Mouse (Mus musculus) midbrain, embryonic 14.5 days (tissue): Measurements from ENCODE around the gene Ifnlr1. TPM values are rescaled to one million over a fixed set of nuclear protein-coding genes. Genes with fewer than 3 reads are reported as not detected.

Source experiments
- ATAC-seq: fragments of 200-750 bp; cut with Nextera tagmentation; 2 replicates; pipeline ENCODE4 v1.8.0; 2017; ENCODE audit warnings: moderate number of reproducible peaks, moderate library complexity; ENCODE audit not compliant: low FRiP score, low TSS enrichment
- DNase-seq: peaks from one replicate; pipeline ENCODE4 v3.0.0-alpha.2; 2015
- H3K27ac ChIP-seq: fragments of 300-500 bp; sonication (generic); replicated peaks from 2 replicates; pipeline ENCODE4 v1.5.1; 2014; ENCODE audit warnings: mild to moderate bottlenecking, low read depth, low read length, moderate library complexity
- H3K27me3 ChIP-seq: fragments of 300-500 bp; sonication (generic); 2 replicates; pipeline ENCODE4 v1.6.1; 2014; ENCODE audit warnings: low read length, control low read depth, mixed read lengths; ENCODE audit not compliant: control insufficient read depth, insufficient read depth
- H3K36me3 ChIP-seq: fragments of 300-500 bp; sonication (generic); 2 replicates; pipeline ENCODE4 v1.6.1; 2014; ENCODE audit warnings: low read length, control low read depth; ENCODE audit not compliant: control insufficient read depth, insufficient read depth
- H3K4me1 ChIP-seq: fragments of 300-500 bp; sonication (generic); 2 replicates; pipeline ENCODE4 v1.6.1; 2014; ENCODE audit warnings: mild to moderate bottlenecking, antibody characterized with exemption, low read length, control low read depth; ENCODE audit not compliant: control insufficient read depth, insufficient read depth
- H3K4me2 ChIP-seq: fragments of 300-500 bp; sonication (generic); 2 replicates; pipeline ENCODE4 v1.6.1; 2014; ENCODE audit warnings: mild to moderate bottlenecking, low read length, moderate library complexity
- H3K4me3 ChIP-seq: fragments of 300-500 bp; sonication (generic); replicated peaks from 2 replicates; pipeline ENCODE4 v1.5.1; 2014; ENCODE audit warnings: low read depth, low read length
- H3K9ac ChIP-seq: fragments of 300-500 bp; sonication (generic); replicated peaks from 2 replicates; pipeline ENCODE4 v1.6.1; 2014; ENCODE audit warnings: mild to moderate bottlenecking, low read length, moderate library complexity
- H3K9me3 ChIP-seq: fragments of 300-500 bp; sonication (generic); 2 replicates; pipeline ENCODE4 v1.6.1; 2016; ENCODE audit warnings: low read length, control low read depth, mixed read lengths; ENCODE audit not compliant: control insufficient read depth
- WGBS: fragments of 180-500 bp; shearing (Covaris S2); extraction: QIAGEN DNeasy Blood & Tissue Kit; methylation state at CpG from one replicate; pipeline ENCODE4 v1.1.7; 2014; 5-methylcytosine and 5-hydroxymethylcytosine counted together
- polyA plus RNA-seq: library from polyadenylated mRNA; unstranded; fragments of >200 nt; fragmentation: Nextera tagmentation; extraction: Ambion mirVana; gene quantifications from 2 replicates; pipeline ENCODE4 v1.2.1, GENCODE M21; 2014

Ifnlr1 gene
- polyA plus RNA-seq, 1 experiment from 2014 or later, result 0.13 TPM

- H3K4me1 ChIP-seq, result peaks cover 6% of the 10 kb centered on the region; the same call in 1 of the 2 replicates
- no peaks in the 10 kb centered on the region for H3K9me3 ChIP-seq
- H3K9ac ChIP-seq, result no peak overlapping the region
- H3K4me2 ChIP-seq, result no peak overlapping the region
- DNase-seq (no peak), ATAC-seq (no peak)
- 91% methylated on average over 12 of the region's 12 CpGs for WGBS
- H3K27ac ChIP-seq, result no peak overlapping the region
- no peak overlapping the region for H3K4me3 ChIP-seq
- H3K27me3 ChIP-seq, result no peaks in the 10 kb centered on the region
- H3K36me3 ChIP-seq, result no peaks in the 10 kb centered on the region
Measured at GRCm38 (mm10) chr4:135658899-135659298, 27.2 kb upstream of the Ifnlr1 start.

GRCm38 (mm10) chr4:135661082-135661809 lies 24.8 kb upstream of the Ifnlr1 start:
- H3K27me3 ChIP-seq, result no peaks in the 10 kb centered on the region
- H3K9me3 ChIP-seq, result no peaks in the 10 kb centered on the region
- no peak overlapping the region for H3K4me2 ChIP-seq
- 67% methylated on average over 6 of the region's 6 CpGs for WGBS
- H3K36me3 ChIP-seq, result no peaks in the 10 kb centered on the region
- H3K27ac ChIP-seq, result no peak overlapping the region
- no peak overlapping the region for H3K4me3 ChIP-seq
- H3K4me1 ChIP-seq, result no peaks in the 10 kb centered on the region
- DNase-seq (no peak), ATAC-seq (no peak)
- no peak overlapping the region for H3K9ac ChIP-seq

DNA sequence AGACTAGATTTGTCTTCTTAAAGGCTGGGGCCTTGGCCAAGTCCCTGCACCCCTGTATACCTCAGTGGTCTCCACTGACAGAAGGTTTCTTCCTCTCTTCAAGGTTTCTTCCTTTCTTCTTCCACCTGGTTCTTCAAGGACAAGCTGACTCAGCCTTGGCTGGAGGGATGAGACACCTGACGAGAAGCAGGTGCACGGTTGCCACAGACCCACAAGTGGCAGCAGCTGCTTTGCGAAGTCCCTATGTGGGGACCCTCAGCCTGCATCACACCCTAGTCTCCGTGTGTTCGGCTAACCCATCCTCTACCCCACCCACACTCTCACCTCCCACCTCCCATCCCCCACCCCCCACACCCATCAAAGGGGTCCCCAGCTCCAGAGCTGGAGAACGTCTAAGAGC lies 24.1 kb upstream of the Ifnlr1 start:
- DNase-seq (no peak), ATAC-seq (no peak)
- no peaks in the 10 kb centered on the region for H3K4me1 ChIP-seq
- no peaks in the 10 kb centered on the region for H3K36me3 ChIP-seq
- no peaks in the 10 kb centered on the region for H3K27me3 ChIP-seq
- H3K4me2 ChIP-seq, result no peak overlapping the region
- 92% methylated on average over 6 of the region's 6 CpGs for WGBS
- no peak overlapping the region for H3K27ac ChIP-seq
- H3K9ac ChIP-seq, result no peak overlapping the region
- H3K9me3 ChIP-seq, result no peaks in the 10 kb centered on the region
- no peak overlapping the region for H3K4me3 ChIP-seq

DNA sequence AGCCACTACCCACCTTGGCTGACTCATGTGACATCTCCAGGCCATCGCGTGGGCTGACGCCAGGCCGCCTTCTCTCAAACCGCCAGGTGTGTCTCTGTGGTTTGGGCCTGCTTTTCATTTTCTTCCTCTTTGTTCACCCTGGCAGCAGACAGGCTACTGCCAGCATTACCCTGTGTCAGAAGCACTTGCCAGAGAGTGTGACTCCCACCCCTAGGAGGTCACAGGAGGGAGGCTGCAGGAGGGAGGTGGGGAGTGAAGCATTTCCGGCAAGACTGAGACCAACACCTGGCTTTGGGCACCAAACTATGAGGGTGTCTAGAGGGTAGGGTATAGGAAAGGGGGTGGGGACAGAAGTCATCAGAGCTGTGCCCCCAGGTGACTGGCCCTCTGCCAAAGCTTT lies 21.4 kb upstream of the Ifnlr1 start:
- 82% methylated on average over 6 of the region's 6 CpGs for WGBS
- H3K9ac ChIP-seq, result no peak overlapping the region
- H3K9me3 ChIP-seq, result no peaks in the 10 kb centered on the region

GRCm38 (mm10) chr4:135666192-135666975 lies 19.7 kb upstream of the Ifnlr1 start:
- H3K9me3 ChIP-seq, result no peaks in the 10 kb centered on the region
- H3K36me3 ChIP-seq, result no peaks in the 10 kb centered on the region
- no peak overlapping the region for H3K9ac ChIP-seq
- H3K4me2 ChIP-seq, result no peak overlapping the region
- H3K4me1 ChIP-seq, result no peaks in the 10 kb centered on the region
- ATAC-seq (no peak), DNase-seq (peak; percentile 58)
- no peaks in the 10 kb centered on the region for H3K27me3 ChIP-seq
- H3K4me3 ChIP-seq, result no peak overlapping the region
- 59% methylated on average over 17 of the region's 17 CpGs for WGBS
- H3K27ac ChIP-seq, result no peak overlapping the region

More for the DNA sequence above, 21.4 kb upstream of the Ifnlr1 start:
- no peak overlapping the region for H3K4me2 ChIP-seq
- H3K27ac ChIP-seq, result no peak overlapping the region
- no peaks in the 10 kb centered on the region for H3K36me3 ChIP-seq
- ATAC-seq, result no peak
- H3K4me1 ChIP-seq, result no peaks in the 10 kb centered on the region
- no peak overlapping the region for H3K4me3 ChIP-seq
- no peaks in the 10 kb centered on the region for H3K27me3 ChIP-seq
- DNase-seq, result no peak

DNA sequence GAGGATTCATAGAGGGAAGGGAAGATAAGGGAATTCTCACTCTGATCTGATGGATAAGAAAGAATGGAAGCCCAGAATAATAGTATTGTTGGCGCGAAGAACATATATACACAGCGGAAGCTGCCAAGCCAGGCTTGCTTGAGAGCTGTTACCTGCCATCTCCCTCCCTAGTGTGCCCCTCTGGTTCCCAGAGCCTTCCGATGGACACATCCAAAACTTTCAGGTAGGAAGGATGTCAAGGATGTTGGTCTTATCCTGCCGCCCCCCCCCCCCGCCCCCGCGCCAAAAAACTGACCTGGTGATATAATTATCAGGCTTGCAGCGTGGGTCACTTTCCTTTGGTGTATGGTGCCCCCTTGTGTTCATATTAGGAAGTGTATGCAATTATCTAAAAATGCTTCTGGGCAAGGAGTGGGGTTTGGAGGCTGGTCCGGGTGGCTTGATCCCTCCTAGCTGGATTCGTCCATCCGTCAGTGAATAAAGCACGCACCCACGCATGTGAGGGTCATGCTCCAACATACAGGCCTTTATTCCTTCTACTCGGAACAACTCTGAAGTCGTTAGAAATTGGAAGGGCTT lies 18.7 kb upstream of the Ifnlr1 start:
- peak overlapping the region; percentile 31 for H3K4me2 ChIP-seq

GRCm38 (mm10) chr4:135673507-135673906 lies 12.6 kb upstream of the Ifnlr1 start:
- H3K9ac ChIP-seq, result no peak overlapping the region
- no peaks in the 10 kb centered on the region for H3K27me3 ChIP-seq
- 76% methylated on average over 3 of the region's 3 CpGs for whole genome bisulfite sequencing
- no peaks in the 10 kb centered on the region for H3K36me3 ChIP-seq
- ATAC-seq (no peak), DNase-seq (no peak)
- no peak overlapping the region for H3K4me2 ChIP-seq
- no peaks in the 10 kb centered on the region for H3K9me3 ChIP-seq
- no peak overlapping the region for H3K4me3 ChIP-seq
- no peaks in the 10 kb centered on the region for H3K4me1 ChIP-seq
- H3K27ac ChIP-seq, result no peak overlapping the region

More for the DNA sequence above, 18.7 kb upstream of the Ifnlr1 start:
- H3K27me3 ChIP-seq, result no peaks in the 10 kb centered on the region
- H3K4me1 ChIP-seq, result no peaks in the 10 kb centered on the region
- no peak overlapping the region for H3K4me3 ChIP-seq
- no peak overlapping the region for H3K27ac ChIP-seq
- peak; percentile 87 for DNase-seq
- no peak overlapping the region for H3K9ac ChIP-seq
- no peaks in the 10 kb centered on the region for H3K9me3 ChIP-seq
- H3K36me3 ChIP-seq, result no peaks in the 10 kb centered on the region
- ATAC-seq, result no peak
- 14% methylated on average over 16 of the region's 16 CpGs for WGBS

- 64% methylated on average over 9 of the region's 9 CpGs for WGBS
- DNase-seq (no peak), ATAC-seq (no peak)
- no peak overlapping the region for H3K9ac ChIP-seq
- H3K4me1 ChIP-seq, result no peaks in the 10 kb centered on the region
- H3K27ac ChIP-seq, result no peak overlapping the region
- H3K27me3 ChIP-seq, result no peaks in the 10 kb centered on the region
- no peaks in the 10 kb centered on the region for H3K9me3 ChIP-seq
- H3K4me3 ChIP-seq, result no peak overlapping the region
- no peaks in the 10 kb centered on the region for H3K36me3 ChIP-seq
- no peak overlapping the region for H3K4me2 ChIP-seq
Measured at GRCm38 (mm10) chr4:135674993-135675392, 11.1 kb upstream of the Ifnlr1 start.
